Mouse (Mus musculus): ENCODE measurements around the gene Slc12a8.

DNA sequence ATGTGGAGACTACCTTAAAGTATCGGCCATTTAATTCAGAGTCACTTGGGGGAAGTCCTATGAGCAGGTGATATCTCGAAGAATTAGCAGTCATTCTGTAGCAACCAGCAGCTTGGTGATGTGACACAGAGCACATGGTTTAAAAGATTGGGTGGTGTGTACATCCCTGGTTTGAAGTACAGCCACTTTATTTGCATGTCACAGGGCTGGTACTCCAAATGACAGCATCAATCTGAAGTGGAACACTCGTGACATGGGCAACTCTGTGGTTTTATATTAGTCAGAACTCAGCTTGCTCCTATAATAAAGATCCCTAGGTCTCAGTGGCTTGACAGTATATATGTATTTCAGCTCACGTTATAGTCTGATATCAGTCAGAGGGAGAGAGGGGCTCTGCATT is 155.5 kb downstream of the Slc12a8 start:
- no peak for TF ChIP-seq CTCF (IDR thresholded peaks at IDR 0.05; ENCODE audit: control insufficient read depth, insufficient read depth, low read length)
- no peak for TF ChIP-seq POLR2A (IDR thresholded peaks at IDR 0.05; ENCODE audit: borderline replicate concordance, control insufficient read depth, low read depth, low read length)

Measured in bone marrow, adult 2 months (tissue).